Mouse (Mus musculus) neural tube, embryonic 12.5 days (tissue): ENCODE results near the gene Dgki. TPM values are rescaled to one million over a fixed set of nuclear protein-coding genes. Genes with fewer than 3 reads are reported as not detected.

ENCODE experiments used
- ATAC-seq: fragments of 200-750 bp; cut with Nextera tagmentation; 2 replicates; pipeline ENCODE4 v1.8.0; 2017; ENCODE audit warnings: low read depth, mild to moderate bottlenecking, moderate TSS enrichment, moderate library complexity; ENCODE audit not compliant: low FRiP score
- H3K27ac ChIP-seq: fragments of 300-500 bp; sonication (generic); 2 replicates; pipeline ENCODE4 v1.5.1; 2016
- H3K27me3 ChIP-seq: fragments of 300-500 bp; sonication (generic); replicated peaks from 2 replicates; pipeline ENCODE4 v1.6.1; 2016; ENCODE audit warnings: mild to moderate bottlenecking
- H3K36me3 ChIP-seq: fragments of 300-500 bp; sonication (generic); 2 replicates; pipeline ENCODE4 v1.6.1; 2016; ENCODE audit warnings: mild to moderate bottlenecking
- H3K4me1 ChIP-seq: fragments of 300-500 bp; sonication (generic); 2 replicates; pipeline ENCODE4 v1.6.1; 2016
- H3K4me2 ChIP-seq: fragments of 300-500 bp; sonication (generic); replicated peaks from 2 replicates; pipeline ENCODE4 v1.6.1; 2016; ENCODE audit warnings: mild to moderate bottlenecking
- H3K4me3 ChIP-seq: fragments of 300-500 bp; sonication (generic); 2 replicates; pipeline ENCODE4 v1.5.1; 2016
- H3K9ac ChIP-seq: fragments of 300-500 bp; sonication (generic); 2 replicates; pipeline ENCODE4 v1.6.1; 2016; ENCODE audit warnings: mild to moderate bottlenecking
- H3K9me3 ChIP-seq: fragments of 300-500 bp; sonication (generic); 2 replicates; pipeline ENCODE4 v1.6.1; 2016; ENCODE audit warnings: mild to moderate bottlenecking
- WGBS: fragments of 180-500 bp; shearing (Covaris S2); methylation state at CpG from one replicate; pipeline ENCODE4 v1.1.7; 2016; 5-methylcytosine and 5-hydroxymethylcytosine counted together
- polyA plus RNA-seq: library from polyadenylated mRNA; unstranded; fragments of >200 nt; fragmentation: Nextera tagmentation; extraction: Ambion mirVana; gene quantifications from 2 replicates; pipeline ENCODE4 v1.2.1, GENCODE M21; 2016

Dgki gene
- polyA plus RNA-seq, 1 experiment from 2014 or later, result 4.9 TPM

- H3K4me1 ChIP-seq, result no peaks in the 10 kb centered on the region
- H3K4me3 ChIP-seq, result no peak overlapping the region
- H3K27me3 ChIP-seq, result no peaks in the 10 kb centered on the region
- no peak overlapping the region for H3K9ac ChIP-seq
- ATAC-seq, result no peak
- H3K36me3 ChIP-seq, result no peaks in the 10 kb centered on the region
- 67% methylated on average over 6 of the region's 6 CpGs for WGBS
- H3K4me2 ChIP-seq, result no peak overlapping the region
- H3K9me3 ChIP-seq, result no peaks in the 10 kb centered on the region
- H3K27ac ChIP-seq, result no peak overlapping the region
Measured at GRCm38 (mm10) chr6:37222016-37222415, 78.0 kb downstream of the Dgki start.

GRCm38 (mm10) chr6:37219110-37219509 is 80.9 kb downstream of the Dgki start:
- H3K4me2 ChIP-seq, result no peak overlapping the region
- WGBS, result 89% methylated on average over 4 of the region's 4 CpGs
- no peaks in the 10 kb centered on the region for H3K27me3 ChIP-seq
- no peaks in the 10 kb centered on the region for H3K9me3 ChIP-seq
- peaks cover 7% of the 10 kb centered on the region for H3K4me1 ChIP-seq
- H3K36me3 ChIP-seq, result no peaks in the 10 kb centered on the region
- H3K4me3 ChIP-seq, result no peak overlapping the region
- ATAC-seq, result no peak
- no peak overlapping the region for H3K27ac ChIP-seq
- H3K9ac ChIP-seq, result no peak overlapping the region

GRCm38 (mm10) chr6:37216342-37216763 is 83.6 kb downstream of the Dgki start:
- no peak for ATAC-seq
- Histone ChIP-seq H3K9ac (no peak overlapping the region), H3K9me3 (no peaks in the 10 kb centered on the region), H3K27me3 (no peaks in the 10 kb centered on the region), H3K4me2 (no peak overlapping the region), H3K4me3 (no peak overlapping the region), H3K36me3 (no peaks in the 10 kb centered on the region), H3K4me1 (peaks cover 18% of the 10 kb centered on the region), H3K27ac (no peak overlapping the region)
- 53% methylated on average over 4 of the region's 4 CpGs for WGBS

GRCm38 (mm10) chr6:37215655-37216054 is 84.3 kb downstream of the Dgki start:
- ATAC-seq, result no peak
- no peaks in the 10 kb centered on the region for H3K27me3 ChIP-seq
- H3K4me1 ChIP-seq, result peaks cover 19% of the 10 kb centered on the region
- H3K4me3 ChIP-seq, result no peak overlapping the region
- H3K36me3 ChIP-seq, result no peaks in the 10 kb centered on the region
- no peak overlapping the region for H3K4me2 ChIP-seq
- H3K27ac ChIP-seq, result no peak overlapping the region
- WGBS, result 60% methylated on average over 10 of the region's 10 CpGs
- H3K9me3 ChIP-seq, result no peaks in the 10 kb centered on the region
- H3K9ac ChIP-seq, result no peak overlapping the region

- H3K4me1 ChIP-seq, result peaks cover 19% of the 10 kb centered on the region
- H3K9me3 ChIP-seq, result no peaks in the 10 kb centered on the region
- 65% methylated on average over 4 of the region's 4 CpGs for WGBS
- no peak overlapping the region for H3K9ac ChIP-seq
- H3K36me3 ChIP-seq, result no peaks in the 10 kb centered on the region
- no peak for ATAC-seq
- no peaks in the 10 kb centered on the region for H3K27me3 ChIP-seq
- H3K4me2 ChIP-seq, result no peak overlapping the region
- H3K27ac ChIP-seq, result no peak overlapping the region
- no peak overlapping the region for H3K4me3 ChIP-seq
Measured at GRCm38 (mm10) chr6:37212930-37213329, 87.1 kb downstream of the Dgki start.

- H3K27ac ChIP-seq, result no peak overlapping the region
- H3K4me3 ChIP-seq, result no peak overlapping the region
- no peak overlapping the region for H3K9ac ChIP-seq
- peak; percentile 68; the same call in 1 of the 2 replicates for ATAC-seq
- no peak overlapping the region for H3K4me2 ChIP-seq
- no peaks in the 10 kb centered on the region for H3K36me3 ChIP-seq
- no peaks in the 10 kb centered on the region for H3K9me3 ChIP-seq
- no peaks in the 10 kb centered on the region for H3K27me3 ChIP-seq
- WGBS, result 34% methylated on average over 9 of the region's 9 CpGs
- H3K4me1 ChIP-seq, result peaks cover 19% of the 10 kb centered on the region
Measured at GRCm38 (mm10) chr6:37211545-37212247, 88.3 kb downstream of the Dgki start.

- H3K9ac ChIP-seq, result no peak overlapping the region
- 80% methylated on average over 4 of the region's 4 CpGs for WGBS
- H3K4me2 ChIP-seq, result no peak overlapping the region
- no peaks in the 10 kb centered on the region for H3K36me3 ChIP-seq
- no peaks in the 10 kb centered on the region for H3K4me1 ChIP-seq
- no peak overlapping the region for H3K4me3 ChIP-seq
- no peaks in the 10 kb centered on the region for H3K27me3 ChIP-seq
- ATAC-seq, result no peak
- no peaks in the 10 kb centered on the region for H3K9me3 ChIP-seq
- no peak overlapping the region for H3K27ac ChIP-seq
Measured at GRCm38 (mm10) chr6:37202901-37203300, 97.1 kb downstream of the Dgki start.

GRCm38 (mm10) chr6:37200840-37201239 is 99.1 kb downstream of the Dgki start:
- no peak for ATAC-seq
- Histone ChIP-seq H3K27me3 (no peaks in the 10 kb centered on the region), H3K4me3 (no peak overlapping the region), H3K4me2 (no peak overlapping the region), H3K4me1 (no peaks in the 10 kb centered on the region), H3K36me3 (no peaks in the 10 kb centered on the region), H3K9me3 (no peaks in the 10 kb centered on the region), H3K27ac (no peak overlapping the region), H3K9ac (no peak overlapping the region)
- 91% methylated on average over 5 of the region's 5 CpGs for WGBS

GRCm38 (mm10) chr6:37199502-37199901 is 100.5 kb downstream of the Dgki start:
- no peaks in the 10 kb centered on the region for H3K9me3 ChIP-seq
- H3K36me3 ChIP-seq, result no peaks in the 10 kb centered on the region
- 86% methylated on average over 3 of the region's 3 CpGs for WGBS
- no peak for ATAC-seq
- no peak overlapping the region for H3K4me2 ChIP-seq
- H3K27ac ChIP-seq, result no peak overlapping the region
- H3K9ac ChIP-seq, result no peak overlapping the region
- no peak overlapping the region for H3K4me3 ChIP-seq
- H3K27me3 ChIP-seq, result no peaks in the 10 kb centered on the region
- H3K4me1 ChIP-seq, result no peaks in the 10 kb centered on the region

- Histone ChIP-seq H3K9me3 (no peaks in the 10 kb centered on the region), H3K4me3 (no peak overlapping the region), H3K27me3 (no peaks in the 10 kb centered on the region), H3K36me3 (no peaks in the 10 kb centered on the region), H3K4me2 (no peak overlapping the region), H3K4me1 (no peaks in the 10 kb centered on the region), H3K27ac (no peak overlapping the region), H3K9ac (no peak overlapping the region)
- WGBS, result 77% methylated on average over 13 of the region's 13 CpGs
- ATAC-seq, result no peak
Measured at GRCm38 (mm10) chr6:37197745-37198144, 102.2 kb downstream of the Dgki start.

GRCm38 (mm10) chr6:37196870-37197269 is 103.1 kb downstream of the Dgki start:
- no peak overlapping the region for H3K27ac ChIP-seq
- no peaks in the 10 kb centered on the region for H3K4me1 ChIP-seq
- H3K4me2 ChIP-seq, result no peak overlapping the region
- no peak for ATAC-seq
- H3K27me3 ChIP-seq, result no peaks in the 10 kb centered on the region
- H3K9ac ChIP-seq, result no peak overlapping the region
- no peaks in the 10 kb centered on the region for H3K9me3 ChIP-seq
- 92% methylated on average over 5 of the region's 5 CpGs for WGBS
- no peaks in the 10 kb centered on the region for H3K36me3 ChIP-seq
- H3K4me3 ChIP-seq, result no peak overlapping the region

GRCm38 (mm10) chr6:37195766-37196165 is 104.2 kb downstream of the Dgki start:
- Histone ChIP-seq H3K27me3 (no peaks in the 10 kb centered on the region), H3K36me3 (no peaks in the 10 kb centered on the region), H3K4me2 (no peak overlapping the region), H3K4me3 (no peak overlapping the region), H3K9me3 (no peaks in the 10 kb centered on the region), H3K4me1 (no peaks in the 10 kb centered on the region), H3K27ac (no peak overlapping the region), H3K9ac (no peak overlapping the region)
- no peak for ATAC-seq
- 81% methylated on average over 4 of the region's 4 CpGs for WGBS

GRCm38 (mm10) chr6:37181961-37182360 is 118.0 kb downstream of the Dgki start:
- no peaks in the 10 kb centered on the region for H3K9me3 ChIP-seq
- H3K27me3 ChIP-seq, result no peaks in the 10 kb centered on the region
- no peaks in the 10 kb centered on the region for H3K4me1 ChIP-seq
- H3K4me2 ChIP-seq, result no peak overlapping the region
- 86% methylated on average over 4 of the region's 4 CpGs for WGBS
- no peak overlapping the region for H3K9ac ChIP-seq
- H3K4me3 ChIP-seq, result no peak overlapping the region
- no peak overlapping the region for H3K27ac ChIP-seq
- ATAC-seq, result no peak
- no peaks in the 10 kb centered on the region for H3K36me3 ChIP-seq
